Mouse (Mus musculus) intestine, embryonic 14.5 days (tissue): ENCODE data around the gene Naaladl2. TPM values are rescaled to one million over a fixed set of nuclear protein-coding genes. Genes with fewer than 3 reads are reported as not detected.
"Not testable (repeated sequence)": the region's sequence is repeated elsewhere in the genome, so short reads cannot be mapped to it uniquely, and the experiment has no call there.

Experiments used
- ATAC-seq: fragments of 200-750 bp; cut with Nextera tagmentation; replicated peaks from 2 replicates; pipeline ENCODE4 v1.8.0; 2017; ENCODE audit warnings: low read depth, moderate number of reproducible peaks, moderate TSS enrichment, moderate library complexity; ENCODE audit not compliant: low FRiP score, low TSS enrichment
- DNase-seq: peaks from one replicate; pipeline ENCODE4 v3.0.0-alpha.2; 2018; ENCODE audit warnings: low spot score
- H3K27ac ChIP-seq: fragments of 300-500 bp; sonication (generic); 2 replicates; pipeline ENCODE4 v1.5.1; 2014; ENCODE audit warnings: low read depth, mild to moderate bottlenecking, control low read depth
- H3K27me3 ChIP-seq: fragments of 300-500 bp; sonication (generic); replicated peaks from 2 replicates; pipeline ENCODE4 v1.6.1; 2014; ENCODE audit warnings: low read length, control low read depth; ENCODE audit not compliant: control insufficient read depth, insufficient read depth
- H3K36me3 ChIP-seq: fragments of 300-500 bp; sonication (generic); 2 replicates; pipeline ENCODE4 v1.6.1; 2014; ENCODE audit warnings: low read length, control low read depth; ENCODE audit not compliant: control insufficient read depth, insufficient read depth
- H3K4me1 ChIP-seq: fragments of 300-500 bp; sonication (generic); replicated peaks from 2 replicates; pipeline ENCODE4 v1.6.1; 2014; ENCODE audit warnings: low read length, control low read depth, mixed read lengths; ENCODE audit not compliant: control insufficient read depth, insufficient read depth
- H3K4me2 ChIP-seq: fragments of 300-500 bp; sonication (generic); 2 replicates; pipeline ENCODE4 v1.6.1; 2014; ENCODE audit warnings: low read length
- H3K4me3 ChIP-seq: fragments of 300-500 bp; sonication (generic); 2 replicates; pipeline ENCODE4 v1.5.1; 2014; ENCODE audit warnings: low read depth, low read length, control low read depth, mixed read lengths
- H3K9ac ChIP-seq: fragments of 300-500 bp; sonication (generic); 2 replicates; pipeline ENCODE4 v1.6.1; 2014; ENCODE audit warnings: mild to moderate bottlenecking, low read length
- H3K9me3 ChIP-seq: fragments of 300-500 bp; sonication (generic); 2 replicates; pipeline ENCODE4 v1.6.1; 2016; ENCODE audit warnings: low read length, control low read depth; ENCODE audit not compliant: control insufficient read depth
- WGBS: fragments of 180-500 bp; shearing (Covaris S2); extraction: QIAGEN DNeasy Blood & Tissue Kit; methylation state at CpG from one replicate; pipeline ENCODE4 v1.1.7; 2014; 5-methylcytosine and 5-hydroxymethylcytosine counted together
- polyA plus RNA-seq: library from polyadenylated mRNA; unstranded; fragments of >200 nt; fragmentation: Nextera tagmentation; extraction: Ambion mirVana; gene quantifications from 2 replicates; pipeline ENCODE4 v1.2.1, GENCODE M21; 2014

Naaladl2 gene
- polyA plus RNA-seq, 1 experiment from 2014 or later: 2.5 TPM

DNA sequence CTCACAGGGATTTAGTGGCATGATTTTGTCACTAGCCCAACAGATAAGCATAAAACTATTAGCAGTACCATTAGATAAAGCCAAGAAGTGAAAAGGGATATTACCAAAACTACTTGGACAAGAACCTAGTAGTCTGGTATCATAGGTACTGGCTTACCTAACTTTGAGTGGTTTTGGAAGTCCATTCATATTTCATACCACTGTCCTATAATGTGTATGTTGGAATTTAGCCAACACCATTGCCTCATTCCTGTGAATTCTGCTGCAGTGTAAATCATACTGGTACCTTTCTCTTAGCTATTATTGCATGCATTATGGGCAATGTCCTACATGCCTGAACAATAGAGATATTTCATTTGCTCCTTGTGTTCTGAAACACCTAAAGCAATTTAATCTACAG, 977.5 kb downstream of the Naaladl2 start:
- H3K4me1 ChIP-seq: no peaks in the 10 kb centered on the region
- no peaks in the 10 kb centered on the region for H3K9me3 ChIP-seq
- H3K4me2 ChIP-seq: no peak overlapping the region
- H3K9ac ChIP-seq: no peak overlapping the region
- no peak for DNase-seq
- H3K36me3 ChIP-seq: no peaks in the 10 kb centered on the region
- ATAC-seq: no peak
- no peak overlapping the region for H3K27ac ChIP-seq
- no peaks in the 10 kb centered on the region for H3K27me3 ChIP-seq
- H3K4me3 ChIP-seq: no peak overlapping the region

- no peaks in the 10 kb centered on the region for H3K36me3 ChIP-seq
- no peaks in the 10 kb centered on the region for H3K9me3 ChIP-seq
- no peak for ATAC-seq
- no peaks in the 10 kb centered on the region for H3K27me3 ChIP-seq
- no peak overlapping the region for H3K9ac ChIP-seq
- no peak overlapping the region for H3K4me2 ChIP-seq
- no peak overlapping the region for H3K27ac ChIP-seq
- no peak for DNase-seq
- no peak overlapping the region for H3K4me3 ChIP-seq
- H3K4me1 ChIP-seq: no peaks in the 10 kb centered on the region
These were observed 980.1 kb downstream of the Naaladl2 start for GRCm38 (mm10) chr3:24163992-24164391.

- H3K36me3 ChIP-seq, H3K27ac ChIP-seq, H3K9ac ChIP-seq, DNase-seq, H3K27me3 ChIP-seq, H3K4me2 ChIP-seq, ATAC-seq, H3K4me3 ChIP-seq, H3K9me3 ChIP-seq, H3K4me1 ChIP-seq: not testable (repeated sequence)
- WGBS: 83% methylated on average over 4 of the region's 4 CpGs
These were observed 992.8 kb downstream of the Naaladl2 start for GRCm38 (mm10) chr3:24151086-24151815.

DNA sequence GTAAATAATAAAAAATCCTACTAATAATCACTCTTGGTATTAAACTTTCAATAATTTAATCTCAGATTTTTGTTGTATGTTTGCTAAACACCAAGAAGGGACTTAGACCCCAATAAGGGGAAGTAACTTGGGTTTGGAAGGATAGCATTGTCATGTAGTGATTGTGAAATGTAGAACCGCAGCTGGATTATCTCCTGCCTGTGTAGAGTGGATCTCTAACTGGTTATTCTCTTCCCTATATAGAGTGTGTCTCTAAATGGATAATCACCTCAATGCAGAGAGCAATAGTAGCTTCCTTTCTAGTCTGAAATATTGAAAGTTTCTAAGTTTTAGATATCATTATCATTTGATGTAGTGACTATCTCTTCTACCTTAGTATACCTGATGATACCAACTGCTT, 1001.3 kb downstream of the Naaladl2 start:
- no peaks in the 10 kb centered on the region for H3K27me3 ChIP-seq
- ATAC-seq: no peak
- H3K36me3 ChIP-seq: no peaks in the 10 kb centered on the region
- no peak overlapping the region for H3K4me3 ChIP-seq
- H3K4me1 ChIP-seq: no peaks in the 10 kb centered on the region
- no peak overlapping the region for H3K4me2 ChIP-seq
- no peak overlapping the region for H3K27ac ChIP-seq
- H3K9me3 ChIP-seq: no peaks in the 10 kb centered on the region
- no peak overlapping the region for H3K9ac ChIP-seq
- DNase-seq: no peak
- WGBS: 93% methylated on average over 1 of the region's 1 CpGs

GRCm38 (mm10) chr3:24138002-24138401, 1006.1 kb downstream of the Naaladl2 start:
- H3K36me3 ChIP-seq: no peaks in the 10 kb centered on the region
- H3K27ac ChIP-seq: no peak overlapping the region
- H3K4me3 ChIP-seq: no peak overlapping the region
- H3K27me3 ChIP-seq: no peaks in the 10 kb centered on the region
- no peaks in the 10 kb centered on the region for H3K4me1 ChIP-seq
- 76% methylated on average over 1 of the region's 1 CpGs for WGBS
- no peak overlapping the region for H3K4me2 ChIP-seq
- H3K9ac ChIP-seq: no peak overlapping the region
- ATAC-seq (no peak), DNase-seq (no peak)
- no peaks in the 10 kb centered on the region for H3K9me3 ChIP-seq

DNA sequence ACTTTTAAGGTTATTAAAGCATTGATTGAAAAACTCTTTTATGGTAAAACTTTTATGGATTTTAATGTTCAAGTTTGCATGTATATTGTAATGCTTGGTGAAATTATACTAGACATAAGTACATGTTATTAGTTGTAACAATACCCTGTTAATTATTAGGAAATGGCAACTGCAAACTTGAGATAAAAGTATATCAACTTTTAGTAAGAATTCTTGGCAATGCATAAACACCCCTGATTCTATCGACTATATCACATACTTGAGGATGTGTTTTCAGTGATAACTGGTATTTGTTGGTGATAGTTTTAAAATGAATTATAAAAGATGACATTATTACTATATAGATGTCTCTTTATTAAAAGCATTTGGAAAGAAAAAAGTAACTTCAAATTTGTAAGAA, 1017.9 kb downstream of the Naaladl2 start:
- Histone ChIP-seq H3K27ac (no peak overlapping the region), H3K4me3 (no peak overlapping the region), H3K9ac (no peak overlapping the region), H3K4me1 (no peaks in the 10 kb centered on the region), H3K9me3 (no peaks in the 10 kb centered on the region), H3K4me2 (no peak overlapping the region), H3K36me3 (no peaks in the 10 kb centered on the region), H3K27me3 (no peaks in the 10 kb centered on the region)
- no peak for DNase-seq
- WGBS: 80% methylated on average over 1 of the region's 1 CpGs
- no peak for ATAC-seq

GRCm38 (mm10) chr3:24124034-24124433, 1020.0 kb downstream of the Naaladl2 start:
- 74% methylated on average over 2 of the region's 2 CpGs for WGBS
- no peak overlapping the region for H3K27ac ChIP-seq

GRCm38 (mm10) chr3:24118136-24118535, 1025.9 kb downstream of the Naaladl2 start:
- Histone ChIP-seq H3K4me2 (no peak overlapping the region), H3K9ac (no peak overlapping the region), H3K36me3 (no peaks in the 10 kb centered on the region), H3K27me3 (no peaks in the 10 kb centered on the region), H3K4me1 (no peaks in the 10 kb centered on the region), H3K4me3 (no peak overlapping the region), H3K27ac (no peak overlapping the region), H3K9me3 (no peaks in the 10 kb centered on the region)
- DNase-seq (no peak), ATAC-seq (no peak)
- WGBS: 93% methylated on average over 6 of the region's 6 CpGs

More at GRCm38 (mm10) chr3:24124034-24124433, 1020.0 kb downstream of the Naaladl2 start:
- DNase-seq (no peak), ATAC-seq (no peak)
- Histone ChIP-seq H3K9ac (no peak overlapping the region), H3K36me3 (no peaks in the 10 kb centered on the region), H3K4me1 (no peaks in the 10 kb centered on the region), H3K9me3 (no peaks in the 10 kb centered on the region), H3K4me2 (no peak overlapping the region), H3K4me3 (no peak overlapping the region), H3K27me3 (no peaks in the 10 kb centered on the region)

GRCm38 (mm10) chr3:24114849-24115248, 1029.2 kb downstream of the Naaladl2 start:
- 52% methylated on average over 3 of the region's 3 CpGs for WGBS
- Histone ChIP-seq H3K4me1 (no peaks in the 10 kb centered on the region), H3K36me3 (no peaks in the 10 kb centered on the region), H3K27ac (no peak overlapping the region), H3K4me3 (no peak overlapping the region), H3K9me3 (no peaks in the 10 kb centered on the region), H3K4me2 (no peak overlapping the region), H3K9ac (no peak overlapping the region), H3K27me3 (no peaks in the 10 kb centered on the region)
- no peak for ATAC-seq
- DNase-seq: no peak
